Mouse (Mus musculus): Measurements from ENCODE around the gene Stard10.

- TF ChIP-seq CTCF (IDR thresholded peaks at IDR 0.05; ENCODE audit: insufficient read depth, low read depth, low read length) (no peak), POLR2A (IDR thresholded peaks at IDR 0.05; ENCODE audit: insufficient read depth, low read depth, low read length) (no peak)
These were observed 5.8 kb upstream of the Stard10 start for GRCm38 (mm10) chr7:101311061-101311460.

Measured in olfactory bulb, adult 2 months (tissue).